Mouse (Mus musculus): ENCODE measurements around the gene Grxcr1. TPM values are rescaled to one million over a fixed set of nuclear protein-coding genes. Genes with fewer than 3 reads are reported as not detected.

The Grxcr1 gene
- total RNA-seq, 2 experiments from 2014 or later = not detected

DNA sequence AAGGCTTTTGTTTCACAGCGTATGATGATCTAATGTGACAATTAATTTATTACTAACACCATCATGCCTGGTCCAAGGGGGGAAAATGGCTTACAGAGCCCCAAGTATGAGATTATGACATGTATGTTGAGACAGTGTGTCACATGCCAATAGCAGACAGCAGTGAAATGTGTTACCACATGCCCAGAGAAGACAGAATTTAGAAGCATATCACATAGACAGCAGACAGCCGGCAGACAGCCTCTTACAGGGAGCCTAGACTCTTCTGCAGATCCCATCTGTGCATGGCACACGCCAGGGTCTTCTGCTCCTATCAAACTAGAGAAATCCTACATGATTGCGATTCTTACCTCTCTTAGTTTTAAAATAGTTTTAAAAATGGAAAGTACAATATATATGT lies 40.2 kb downstream of the Grxcr1 start:
- ATAC-seq (replicated peaks; ENCODE audit: low FRiP score, poor library complexity, severe bottlenecking) = no peak

DNA sequence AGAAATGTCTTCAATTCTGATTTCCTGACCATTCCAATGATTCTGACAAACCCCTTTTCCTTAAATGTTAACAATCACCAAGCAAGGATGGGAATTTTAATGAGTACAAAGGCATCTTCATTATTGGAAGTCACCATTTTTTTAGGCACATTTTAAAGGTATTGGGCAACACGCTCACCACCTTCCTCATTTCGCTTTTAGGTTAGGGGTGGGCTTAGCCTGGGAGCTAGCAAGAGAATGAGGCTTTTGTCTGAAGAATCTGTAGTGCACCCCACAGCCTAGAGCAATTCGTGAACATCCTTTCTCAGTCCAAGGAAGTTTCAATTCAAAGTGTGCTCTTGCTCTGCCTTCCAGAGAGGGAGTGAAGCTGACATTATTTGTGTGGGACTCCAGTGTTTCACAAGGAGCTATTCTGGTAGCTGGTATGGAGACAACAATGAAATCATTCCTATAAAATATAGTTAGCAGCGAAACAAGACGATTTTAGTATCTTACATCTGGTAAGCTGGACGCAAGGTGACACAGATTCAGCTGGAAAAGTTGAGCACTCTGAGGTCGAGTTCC lies 55.0 kb downstream of the Grxcr1 start:
- no peak for ATAC-seq (replicated peaks; ENCODE audit: low FRiP score, poor library complexity, severe bottlenecking)

DNA sequence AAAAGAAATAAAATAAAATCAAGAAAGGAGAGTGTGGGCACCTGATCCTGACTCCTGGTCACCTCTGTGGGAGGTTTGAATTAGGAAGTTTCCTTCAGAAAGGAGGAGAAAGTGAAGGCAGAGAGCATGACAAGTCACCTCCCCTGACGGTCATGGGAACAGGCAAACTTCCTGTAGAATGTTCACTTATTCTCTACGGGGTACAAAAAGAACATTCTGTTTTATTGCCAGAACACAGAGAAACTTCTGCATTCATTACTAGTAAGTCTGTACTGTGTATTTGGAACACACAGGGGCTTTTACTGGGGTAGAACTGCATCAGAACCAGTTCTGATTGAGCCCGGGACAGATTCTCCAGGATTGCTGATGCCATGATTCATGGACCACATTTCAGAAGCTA lies 55.5 kb downstream of the Grxcr1 start:
- no peak for ATAC-seq (replicated peaks; ENCODE audit: low FRiP score, poor library complexity, severe bottlenecking)

DNA sequence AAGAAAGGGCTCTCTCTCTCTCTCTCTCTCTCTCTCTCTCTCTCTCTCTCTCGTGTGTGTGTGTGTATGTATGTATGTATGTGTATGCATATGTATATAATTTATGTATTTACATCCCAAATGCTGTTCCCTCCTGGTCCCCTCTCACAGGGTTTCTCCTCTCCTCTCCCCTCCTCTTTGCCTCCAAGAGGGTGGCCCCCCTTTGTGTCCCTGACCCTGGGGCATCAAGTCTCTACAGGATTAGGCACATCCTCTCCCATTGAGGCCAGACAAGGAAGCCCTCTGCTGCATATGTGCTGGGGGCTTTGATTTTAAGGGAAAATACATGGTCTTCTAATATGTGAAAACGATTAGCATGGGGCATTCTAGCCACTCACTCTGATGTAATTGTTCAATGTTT lies 61.5 kb downstream of the Grxcr1 start:
- no peak for ATAC-seq (replicated peaks; ENCODE audit: low FRiP score, poor library complexity, severe bottlenecking)

DNA sequence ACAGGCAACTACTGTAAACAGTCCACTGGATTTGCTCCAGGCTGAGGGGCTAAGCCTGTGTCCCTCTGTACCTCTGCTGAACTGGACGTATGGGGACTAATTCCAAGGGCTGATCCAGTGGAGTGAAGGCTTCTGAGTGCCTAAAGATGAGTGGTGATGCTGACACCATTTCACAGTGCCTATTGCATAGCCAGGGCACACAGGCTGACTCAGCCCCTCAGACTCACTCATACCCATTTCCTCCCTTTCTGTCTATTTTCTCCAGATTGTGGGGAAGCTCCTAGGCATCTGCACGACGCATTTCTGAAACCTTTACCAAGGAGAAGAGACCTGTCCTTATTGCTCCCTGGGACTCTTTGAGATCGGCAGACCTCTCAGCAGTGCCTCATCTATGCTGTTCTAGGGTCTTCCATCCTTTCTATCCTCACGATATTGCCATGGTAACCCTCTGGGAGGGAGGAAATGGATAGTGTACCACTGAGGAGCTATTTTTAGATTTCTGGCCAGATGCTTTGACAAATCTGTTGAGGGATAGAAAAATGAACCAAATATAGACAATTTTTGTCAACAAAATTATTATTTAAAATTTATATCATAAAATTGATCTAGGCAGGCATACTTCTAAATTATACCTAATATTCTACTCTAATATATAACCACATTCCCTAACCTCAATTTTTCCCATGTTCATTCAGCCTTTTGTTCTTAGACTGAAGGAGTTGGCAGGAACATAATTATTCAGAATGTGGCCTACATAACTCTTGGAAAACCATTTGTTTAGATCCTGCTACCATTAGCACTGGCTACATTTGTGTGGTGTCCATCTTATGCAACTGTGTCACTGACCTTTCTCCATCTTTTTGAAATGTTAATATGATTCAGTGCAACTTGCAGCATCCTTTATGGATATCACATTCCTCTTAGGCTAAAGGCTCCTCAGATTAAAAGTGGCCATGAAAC lies 66.3 kb downstream of the Grxcr1 start:
- ATAC-seq (replicated peaks; ENCODE audit: low FRiP score, poor library complexity, severe bottlenecking) = no peak

DNA sequence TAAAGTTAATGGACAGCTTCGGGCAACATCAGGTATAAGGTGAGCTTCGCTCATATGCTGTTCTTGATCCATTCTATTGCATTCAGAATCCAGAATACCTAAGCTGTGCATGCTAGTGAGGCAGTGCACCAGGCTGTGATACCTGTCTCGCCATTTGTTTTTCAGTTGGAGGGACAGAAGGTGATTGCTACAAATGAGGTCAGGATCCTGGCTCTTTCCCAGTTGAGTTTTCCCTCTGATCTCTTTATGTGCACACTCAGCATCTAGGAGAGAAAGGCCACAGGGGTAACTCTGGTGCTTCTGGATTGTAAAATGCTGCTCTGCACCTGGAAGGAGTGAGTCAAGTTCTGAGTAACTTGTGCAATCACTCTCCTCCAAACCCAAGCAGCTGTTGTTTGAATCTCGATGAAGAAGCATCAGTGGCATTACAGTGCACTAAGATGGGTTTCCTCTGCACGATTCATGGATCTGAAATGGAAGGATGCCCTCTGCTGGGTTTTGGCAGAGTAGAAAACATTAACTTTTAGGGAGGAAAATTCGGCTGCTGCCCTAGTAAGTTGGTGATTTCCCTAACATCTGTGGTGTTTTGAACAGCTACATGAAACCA lies 80.9 kb downstream of the Grxcr1 start:
- no peak for ATAC-seq (replicated peaks; ENCODE audit: low FRiP score, poor library complexity, severe bottlenecking)

DNA sequence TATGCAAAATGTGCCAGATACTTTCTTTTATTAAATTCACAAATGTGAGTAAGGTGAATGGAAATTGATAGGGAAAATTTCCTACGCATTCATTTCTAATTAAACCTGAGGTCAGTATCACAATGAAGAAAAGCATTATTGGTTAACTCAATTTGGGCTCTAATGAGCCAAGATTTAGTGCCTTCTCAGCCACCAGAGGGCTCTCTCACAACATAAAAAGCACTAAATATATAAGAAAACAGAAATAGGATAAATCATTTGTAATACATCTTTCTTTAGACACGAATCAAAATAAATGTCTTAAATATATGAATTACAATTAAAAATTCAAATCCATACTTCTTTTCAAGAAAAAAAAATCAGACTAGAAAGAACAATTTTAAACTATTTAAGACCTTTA lies 89.2 kb downstream of the Grxcr1 start:
- ATAC-seq (replicated peaks; ENCODE audit: low FRiP score, poor library complexity, severe bottlenecking) = no peak

DNA sequence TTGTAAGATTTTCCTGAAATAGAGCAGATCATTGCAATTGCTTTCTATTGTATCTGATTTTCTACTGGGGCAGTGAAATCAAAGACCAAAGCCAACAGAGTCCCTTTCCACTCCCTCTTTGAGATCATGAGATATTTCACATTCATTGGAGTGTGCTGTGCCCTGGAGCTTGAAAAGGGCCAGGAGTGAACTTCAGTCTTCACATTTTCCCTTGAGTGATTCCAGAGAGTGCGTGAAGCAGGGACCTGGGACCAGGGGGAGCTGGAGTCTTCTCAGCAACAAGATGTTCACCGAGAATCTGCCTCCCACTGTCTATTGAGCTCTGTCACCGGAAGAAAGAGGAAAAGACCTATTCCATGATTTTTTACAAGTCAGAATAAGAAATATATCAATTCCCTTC lies 91.2 kb downstream of the Grxcr1 start:
- no peak for ATAC-seq (replicated peaks; ENCODE audit: low FRiP score, poor library complexity, severe bottlenecking)

DNA sequence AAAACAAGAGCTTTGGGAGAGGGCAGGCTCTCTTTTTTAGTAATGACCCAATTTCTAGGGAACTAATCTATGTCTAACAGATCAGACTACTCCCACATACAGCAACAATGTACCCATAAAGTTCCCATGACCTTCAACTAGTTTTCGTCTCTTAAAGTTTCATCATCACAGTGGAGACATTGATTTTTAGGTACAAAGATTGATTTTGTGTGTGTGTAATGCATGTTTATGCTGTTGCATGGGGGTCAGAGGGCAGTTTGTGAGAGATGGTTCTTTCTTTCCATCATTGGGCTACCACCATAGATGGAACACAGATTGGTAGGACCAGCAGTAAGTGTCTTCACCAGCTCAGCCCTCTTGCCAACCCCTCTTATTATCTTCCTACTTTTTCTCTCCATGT lies 93.8 kb downstream of the Grxcr1 start:
- ATAC-seq (replicated peaks; ENCODE audit: low FRiP score, poor library complexity, severe bottlenecking) = no peak

DNA sequence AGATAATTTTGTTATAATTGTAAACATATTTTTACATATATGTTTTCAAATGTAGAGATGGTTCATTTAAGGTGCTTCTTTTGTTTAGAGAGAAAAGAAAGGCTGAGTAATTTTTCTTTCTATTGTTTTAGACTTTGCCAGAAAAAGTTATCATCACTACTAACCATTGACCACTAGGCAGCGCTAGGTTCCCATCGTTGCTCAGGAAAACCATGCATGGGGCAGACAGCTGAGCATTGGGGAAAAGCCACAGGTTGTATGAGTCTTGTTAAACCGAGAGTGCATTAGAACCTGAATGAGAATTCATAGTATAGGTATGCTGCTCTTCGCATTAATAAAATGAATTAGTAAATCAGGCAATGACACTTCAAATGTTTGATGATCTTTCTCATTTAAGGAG lies 96.8 kb downstream of the Grxcr1 start:
- no peak for ATAC-seq (replicated peaks; ENCODE audit: low FRiP score, poor library complexity, severe bottlenecking)

DNA sequence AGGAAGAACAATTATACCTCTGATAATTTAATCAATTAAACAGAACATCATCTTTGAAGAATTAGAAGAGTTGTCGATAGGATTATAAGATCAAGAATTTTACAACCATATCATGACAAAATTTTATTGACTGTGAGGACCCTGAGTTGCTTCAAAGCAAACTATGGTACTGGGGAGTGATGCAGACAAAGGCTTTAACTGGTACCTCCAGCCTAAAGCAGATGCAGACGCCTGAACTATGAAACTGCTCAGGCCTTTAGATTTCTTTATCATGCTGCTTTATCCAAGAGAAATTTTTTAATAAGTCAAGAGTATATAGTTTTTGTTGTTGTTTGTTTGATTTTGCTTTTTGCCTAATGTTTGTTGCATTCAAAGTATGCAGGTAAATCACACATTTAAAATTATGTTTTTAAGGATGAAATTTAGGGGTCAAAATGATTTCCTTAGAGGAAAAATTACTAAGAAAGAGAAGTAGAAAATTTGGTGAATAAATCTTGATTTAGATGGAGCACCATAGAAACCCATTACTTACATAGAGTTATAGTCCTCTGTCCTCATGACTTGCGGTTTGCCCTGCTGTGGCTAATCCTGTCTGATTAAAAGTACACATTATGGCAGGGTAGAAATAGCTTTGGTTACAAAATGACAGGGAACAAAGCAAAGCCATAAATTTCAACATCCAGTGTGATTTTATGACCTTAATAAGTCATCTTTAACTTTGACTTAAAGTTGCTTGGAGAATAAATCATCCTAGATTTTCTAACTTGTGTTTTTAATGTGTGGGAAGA lies 97.4 kb downstream of the Grxcr1 start:
- ATAC-seq (replicated peaks; ENCODE audit: low FRiP score, poor library complexity, severe bottlenecking) = no peak

DNA sequence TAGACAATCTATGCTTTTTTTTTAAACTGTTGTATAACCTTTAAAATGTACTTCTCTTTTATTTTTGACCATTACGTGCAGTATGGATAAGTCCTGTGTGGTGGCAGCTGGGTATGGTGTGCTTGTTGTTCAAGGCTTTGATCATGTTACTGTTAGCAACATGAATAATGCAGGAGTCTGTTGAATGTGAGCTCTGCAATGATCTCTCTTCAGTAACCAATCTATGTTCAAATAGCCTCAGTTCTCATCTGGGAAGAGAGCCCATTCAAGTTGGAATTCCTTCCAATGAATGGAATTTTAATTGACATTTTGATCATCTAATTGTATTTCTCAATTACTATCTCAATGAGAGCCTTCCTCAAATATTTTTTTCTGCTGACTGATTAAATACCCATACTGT lies 115.2 kb downstream of the Grxcr1 start:
- no peak for ATAC-seq (replicated peaks; ENCODE audit: low FRiP score, poor library complexity, severe bottlenecking)

DNA sequence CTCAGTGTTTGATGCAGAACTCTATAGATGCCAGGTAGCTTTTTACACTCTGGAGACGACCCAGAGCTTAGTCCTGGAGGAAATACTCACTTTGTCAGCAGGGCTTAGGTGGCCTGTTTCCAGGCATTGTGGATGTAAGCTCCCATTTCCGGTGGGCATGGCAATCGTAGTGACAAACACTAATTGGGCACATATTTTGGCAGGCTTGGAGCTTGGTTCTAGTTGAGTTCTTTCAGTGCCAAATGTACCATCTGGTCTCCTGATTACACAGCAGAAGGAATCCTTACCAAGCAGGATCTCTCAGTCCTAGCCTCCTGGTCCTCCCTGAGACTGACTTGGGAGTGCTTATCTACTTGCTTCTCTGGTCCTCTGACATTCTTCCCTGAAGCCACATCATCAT lies 118.3 kb downstream of the Grxcr1 start:
- ATAC-seq (replicated peaks; ENCODE audit: low FRiP score, poor library complexity, severe bottlenecking) = no peak

DNA sequence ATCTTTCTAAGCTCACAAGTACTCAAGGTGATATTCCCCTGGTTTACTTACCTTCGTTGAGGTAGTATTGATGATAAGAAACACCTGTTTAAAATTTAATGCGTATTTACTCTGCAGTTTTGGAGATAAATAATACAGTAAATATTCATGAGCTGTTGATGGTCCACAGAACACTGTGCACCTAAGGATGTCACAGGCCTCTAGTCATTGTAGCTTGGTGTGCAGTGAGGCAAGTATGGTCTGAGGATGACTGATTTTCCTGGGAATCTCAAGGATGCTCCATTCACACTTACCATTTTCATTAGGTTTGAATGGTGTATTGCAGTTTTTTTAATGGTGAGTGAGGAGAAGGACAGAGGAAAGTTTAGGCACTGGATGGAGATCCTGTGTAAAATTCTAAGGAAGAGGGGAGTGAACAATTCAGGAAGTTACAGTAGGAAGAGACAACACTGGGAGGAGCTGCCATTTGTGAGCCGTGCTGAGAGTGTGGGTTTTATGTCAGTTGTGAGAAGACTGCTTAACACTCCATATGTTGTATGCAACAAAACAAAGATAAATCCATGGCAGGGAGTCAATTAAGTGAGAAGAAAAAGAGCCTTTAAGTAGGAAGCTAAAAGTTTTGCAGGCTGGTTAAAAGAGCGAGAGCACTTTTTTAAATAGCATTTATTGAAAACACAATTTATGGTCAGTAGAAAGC lies 118.9 kb downstream of the Grxcr1 start:
- ATAC-seq (replicated peaks; ENCODE audit: low FRiP score, poor library complexity, severe bottlenecking) = no peak

DNA sequence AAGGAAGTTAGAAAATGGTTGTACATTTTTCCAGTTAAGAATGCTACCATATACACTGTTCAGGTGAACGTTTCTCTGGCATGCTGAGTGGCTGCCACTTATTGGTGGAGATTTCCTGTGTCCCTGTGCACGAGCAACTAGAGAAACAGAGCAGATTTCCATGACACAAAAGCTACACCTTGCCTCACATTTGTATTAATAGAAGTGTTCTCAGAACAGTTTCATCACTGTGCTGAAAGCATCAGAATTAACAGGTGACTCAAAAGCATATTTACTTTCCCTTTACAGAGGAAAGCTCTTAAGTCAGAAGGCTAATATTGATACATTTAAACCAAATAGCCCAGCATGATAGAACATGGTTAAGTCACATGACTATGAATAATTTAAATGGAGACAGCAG lies 130.9 kb downstream of the Grxcr1 start:
- ATAC-seq (replicated peaks; ENCODE audit: low FRiP score, poor library complexity, severe bottlenecking) = no peak

DNA sequence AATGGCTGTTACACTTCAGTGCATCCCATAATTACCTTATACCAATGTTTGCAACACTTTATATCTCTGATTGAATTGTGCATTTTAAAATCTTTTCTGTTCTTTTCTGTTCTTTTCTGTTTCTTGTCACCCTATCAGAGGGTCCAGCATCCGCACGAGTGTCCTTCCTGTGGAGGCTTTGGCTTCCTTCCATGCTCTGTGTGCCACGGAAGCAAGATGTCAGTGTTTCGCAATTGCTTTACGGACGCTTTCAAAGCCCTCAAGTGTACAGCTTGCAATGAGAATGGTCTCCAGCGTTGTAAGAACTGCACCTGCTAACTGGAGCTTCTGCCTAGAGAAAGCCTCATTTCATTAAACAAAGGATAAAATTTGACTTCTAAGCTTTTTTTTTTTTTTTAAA lies 134.3 kb downstream of the Grxcr1 start:
- ATAC-seq (replicated peaks; ENCODE audit: low FRiP score, poor library complexity, severe bottlenecking) = no peak
